Mouse (Mus musculus): ENCODE measurements at regions not wholly inside any gene's neighbourhood (a gene's known extent, or its start where the extent isn't known, plus 50 kb on each side); places are given as distances from the start of the nearest gene placed in this dataset.
A peak's percentile ranks its signal among the peaks of the same experiment; 100 is the strongest.

DNA sequence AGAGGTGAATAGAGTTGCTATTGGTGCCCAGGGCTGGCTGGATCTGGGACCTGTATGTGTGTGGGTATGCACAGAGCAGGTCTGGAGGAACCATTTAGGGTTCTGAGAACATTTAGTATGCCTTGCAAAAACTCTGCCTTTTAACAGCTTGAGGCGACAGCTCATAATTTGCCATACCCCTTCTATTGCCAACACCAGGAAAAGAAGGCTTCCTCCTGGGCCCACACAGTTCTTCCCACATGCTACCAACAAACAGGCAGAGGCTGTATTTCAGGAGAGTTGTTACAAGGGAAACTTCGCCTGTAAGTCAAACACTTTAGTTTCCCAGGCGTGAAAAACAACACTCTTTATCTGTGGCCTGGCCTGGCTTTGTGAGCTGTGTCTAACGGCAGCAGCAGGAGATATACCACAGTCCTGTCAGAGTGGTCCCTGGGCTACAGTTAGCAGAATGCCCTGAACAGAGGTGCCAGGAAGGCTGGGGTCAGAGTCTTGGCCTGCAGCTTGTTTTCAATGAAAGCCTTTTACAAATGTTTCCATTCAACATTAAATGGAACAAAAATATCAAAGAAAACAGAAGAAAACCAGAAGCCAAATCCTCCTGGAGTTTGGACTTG lies 225.4 kb downstream of the Dhx35 start:
- peak; percentile 35 to 65 for DNase-seq (ENCODE audit: low spot score in 2 of 2)

DNA sequence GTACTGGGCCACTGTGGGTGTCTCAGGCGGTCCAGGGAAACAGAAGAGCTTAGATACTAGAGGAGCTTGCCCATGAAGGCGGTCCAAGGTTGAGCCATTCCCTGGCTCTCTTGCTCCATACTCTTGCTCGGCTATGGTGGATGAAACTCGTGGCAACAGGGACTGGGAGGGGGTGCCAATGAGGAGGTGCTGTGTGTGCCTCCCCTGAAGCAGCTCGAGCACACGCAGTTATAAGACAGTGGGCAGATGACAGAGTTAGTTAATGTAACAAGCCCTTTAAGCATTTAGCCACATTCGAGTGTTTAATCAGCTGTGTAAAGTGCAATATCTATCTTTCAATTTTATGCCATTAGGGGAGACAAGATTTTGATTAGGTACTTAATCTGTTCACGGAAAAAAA lies 237.5 kb downstream of the Dhx35 start:
- DNase-seq (ENCODE audit: low spot score in 2 of 2), result no peak

DNA sequence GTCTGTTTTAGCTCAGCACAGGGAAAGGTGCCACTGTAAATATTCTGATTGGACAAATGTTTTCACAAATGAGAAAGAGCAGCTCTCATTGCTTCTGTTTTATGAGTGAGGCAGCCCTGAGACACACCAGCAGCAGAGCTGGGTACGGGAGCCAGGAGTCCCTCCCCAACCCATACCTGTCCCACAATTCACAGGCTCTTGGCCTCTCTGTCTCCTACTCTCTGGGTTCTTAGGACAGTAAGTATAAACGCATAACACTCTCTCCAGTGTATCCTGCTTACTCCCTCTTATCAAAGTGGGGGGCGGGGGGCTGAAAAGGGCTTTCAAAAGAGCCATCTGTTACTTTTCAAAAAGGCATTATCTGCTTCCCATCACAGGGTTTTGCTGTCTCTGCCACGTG lies 245.3 kb downstream of the Dhx35 start:
- peak in 1 of 2 experiments; percentile 26 for DNase-seq (ENCODE audit: low spot score in 2 of 2)

DNA sequence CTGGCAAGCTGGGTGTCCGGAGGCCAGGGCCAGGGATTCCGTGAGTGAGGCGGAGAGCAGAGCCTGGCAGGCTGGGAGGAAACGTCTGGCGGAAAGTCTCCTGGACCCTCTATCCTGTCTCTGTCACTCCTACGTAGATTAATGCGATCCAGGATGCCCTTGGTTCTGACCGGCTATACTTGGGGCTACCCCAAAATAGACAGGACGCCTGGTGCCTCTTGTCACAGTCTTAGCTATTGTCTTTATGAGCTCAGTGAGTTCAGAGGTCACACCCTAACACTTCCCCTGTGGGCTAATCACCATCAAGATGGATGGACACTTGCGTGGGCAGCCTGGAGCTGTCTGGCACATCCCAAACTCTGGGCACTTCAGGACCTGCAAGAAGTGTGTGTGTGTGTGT lies 258.9 kb downstream of the Dhx35 start:
- no peak for DNase-seq (ENCODE audit: low spot score in 2 of 2)

DNA sequence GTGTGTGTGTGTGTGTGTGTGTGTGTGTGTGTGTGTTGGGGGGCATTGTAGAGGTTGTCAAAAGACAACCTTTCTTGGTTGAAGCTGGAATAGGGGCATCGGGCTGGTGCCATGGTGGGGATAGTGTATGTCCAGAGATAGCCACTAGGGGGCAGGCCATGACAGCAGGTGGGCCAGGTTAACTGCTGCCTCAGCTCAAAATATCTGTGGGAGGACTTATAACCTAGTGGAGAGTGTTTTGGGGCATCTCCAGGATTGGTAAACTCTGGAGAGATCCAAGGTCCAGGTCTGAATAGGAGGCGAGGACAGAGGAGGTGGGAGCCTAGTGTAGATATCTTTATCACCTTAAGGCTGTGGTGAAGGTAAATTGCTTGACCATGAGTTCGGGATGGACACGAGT lies 259.3 kb downstream of the Dhx35 start:
- peak; percentile 30 to 70 for DNase-seq (ENCODE audit: low spot score in 2 of 2)

DNA sequence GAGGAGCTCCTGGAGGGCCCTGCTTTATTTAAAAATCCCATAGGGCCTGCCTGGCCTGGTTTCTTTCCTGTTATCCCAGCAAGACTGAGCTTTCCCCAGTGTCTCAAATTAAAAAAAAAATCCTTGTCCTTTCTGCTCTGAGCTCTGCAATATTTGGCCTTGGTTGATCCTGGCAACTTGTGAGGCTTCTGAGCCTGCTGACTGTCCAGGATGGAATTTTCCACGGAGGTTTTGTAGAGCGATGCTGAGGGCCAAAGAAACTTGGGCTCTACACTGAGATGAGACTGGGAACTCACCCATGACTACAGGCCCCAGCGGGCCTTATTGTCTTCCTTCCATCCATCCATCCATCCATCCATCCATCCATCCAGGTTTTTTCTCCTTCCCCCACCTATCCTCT lies 259.8 kb downstream of the Dhx35 start:
- no peak for DNase-seq (ENCODE audit: low spot score in 2 of 2)

DNA sequence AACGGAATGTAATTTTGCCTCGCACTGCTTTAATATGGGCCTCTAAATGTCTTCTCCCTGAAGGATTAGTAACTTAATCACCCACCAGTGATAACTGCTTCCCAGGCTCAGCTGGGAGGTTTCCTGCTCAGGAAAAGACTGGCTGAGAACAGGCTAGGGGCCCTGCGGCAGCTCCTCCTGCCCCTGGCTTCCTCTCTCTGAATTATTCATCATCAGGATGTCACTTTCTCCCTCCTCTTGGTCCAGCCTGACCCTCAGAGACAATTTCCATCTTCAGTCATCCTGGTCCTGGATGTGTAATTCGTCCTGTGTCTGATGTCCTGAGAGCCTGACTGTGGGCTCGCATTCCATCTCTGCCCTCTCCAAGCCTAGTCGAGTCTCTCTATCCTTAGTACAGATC lies 261.2 kb downstream of the Dhx35 start:
- DNase-seq (ENCODE audit: low spot score in 2 of 2), result no peak

DNA sequence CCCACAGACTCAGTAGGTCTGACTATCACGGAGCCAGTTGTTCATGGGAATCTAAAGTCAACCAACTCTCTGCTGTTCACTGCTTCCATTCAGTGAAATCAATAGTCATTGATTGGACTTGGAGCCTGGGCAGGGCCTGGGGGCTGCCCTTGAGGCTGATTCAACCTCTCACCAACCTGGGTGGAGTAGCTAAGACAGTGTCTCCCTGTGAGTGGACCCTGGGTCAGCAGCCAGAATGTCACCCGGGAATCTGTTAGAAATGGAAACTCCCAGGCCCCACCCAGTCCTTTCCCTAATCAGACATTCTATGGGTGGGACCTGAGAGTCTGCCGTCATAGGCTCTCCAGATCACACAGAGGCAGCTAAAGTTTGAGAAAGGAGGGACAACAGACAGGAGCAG lies 262.4 kb downstream of the Dhx35 start:
- DNase-seq (ENCODE audit: low spot score in 2 of 2), result no peak

DNA sequence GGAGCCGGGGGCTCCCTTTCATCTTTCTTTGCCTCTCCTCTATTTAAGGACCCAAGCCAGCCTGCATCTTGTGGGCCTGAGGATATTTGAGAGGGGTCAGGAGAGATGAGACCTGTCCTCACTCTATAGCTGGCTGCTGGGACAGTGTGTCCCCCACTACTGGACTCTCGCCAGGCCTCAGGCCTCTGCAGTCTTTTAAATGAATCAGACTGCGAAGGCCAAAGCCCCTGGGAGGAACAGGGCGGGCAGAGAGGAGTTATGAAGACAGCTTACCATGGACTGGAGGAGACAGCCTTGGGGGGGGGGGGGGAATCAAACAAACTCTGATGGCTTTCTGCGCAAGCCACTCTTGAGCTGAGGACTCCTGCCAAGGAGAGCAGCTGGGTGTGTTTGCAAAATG lies 262.9 kb downstream of the Dhx35 start:
- no peak for DNase-seq (ENCODE audit: low spot score in 2 of 2)

DNA sequence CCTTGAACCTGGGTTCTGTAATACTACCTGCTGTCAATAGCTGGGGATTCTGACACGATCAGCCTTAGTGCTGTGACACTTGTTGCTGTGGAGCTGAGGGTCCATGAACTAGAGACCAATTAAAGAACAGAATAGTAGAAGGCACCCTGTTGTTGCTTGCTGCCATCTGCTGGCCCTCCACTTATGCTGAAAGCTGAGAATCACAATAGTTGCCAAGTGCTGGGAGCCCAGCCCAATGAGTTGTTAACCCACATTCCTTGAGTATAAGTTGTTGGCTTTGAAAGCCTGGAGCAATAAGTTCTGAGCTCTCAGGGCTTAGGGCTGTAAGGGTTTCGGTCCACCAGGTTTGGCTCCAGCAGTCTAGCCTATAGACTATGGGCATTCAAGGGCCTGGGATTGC lies 267.7 kb downstream of the Dhx35 start:
- DNase-seq (ENCODE audit: low spot score in 2 of 2), result peak; percentile 20 to 55

DNA sequence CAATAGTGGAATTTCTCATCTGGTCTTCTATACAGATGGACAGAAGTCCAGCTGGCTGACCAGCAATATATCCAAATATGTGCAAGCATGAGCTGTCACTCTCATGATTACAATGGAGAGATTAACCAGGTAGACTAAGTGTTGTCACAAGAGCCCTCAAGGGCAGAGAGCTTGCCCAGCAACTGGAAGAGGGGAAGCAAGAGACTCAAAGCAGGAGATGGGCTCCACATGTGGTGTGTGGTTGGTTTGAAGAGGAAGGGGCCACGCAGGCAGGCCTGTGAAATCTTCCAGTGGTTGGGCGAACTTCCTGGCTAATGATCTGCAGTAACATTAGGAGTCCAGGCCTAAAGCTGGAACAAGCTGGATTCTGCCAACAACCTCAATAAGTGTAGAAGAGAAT lies 268.1 kb downstream of the Dhx35 start:
- DNase-seq (ENCODE audit: low spot score in 2 of 2), result no peak

DNA sequence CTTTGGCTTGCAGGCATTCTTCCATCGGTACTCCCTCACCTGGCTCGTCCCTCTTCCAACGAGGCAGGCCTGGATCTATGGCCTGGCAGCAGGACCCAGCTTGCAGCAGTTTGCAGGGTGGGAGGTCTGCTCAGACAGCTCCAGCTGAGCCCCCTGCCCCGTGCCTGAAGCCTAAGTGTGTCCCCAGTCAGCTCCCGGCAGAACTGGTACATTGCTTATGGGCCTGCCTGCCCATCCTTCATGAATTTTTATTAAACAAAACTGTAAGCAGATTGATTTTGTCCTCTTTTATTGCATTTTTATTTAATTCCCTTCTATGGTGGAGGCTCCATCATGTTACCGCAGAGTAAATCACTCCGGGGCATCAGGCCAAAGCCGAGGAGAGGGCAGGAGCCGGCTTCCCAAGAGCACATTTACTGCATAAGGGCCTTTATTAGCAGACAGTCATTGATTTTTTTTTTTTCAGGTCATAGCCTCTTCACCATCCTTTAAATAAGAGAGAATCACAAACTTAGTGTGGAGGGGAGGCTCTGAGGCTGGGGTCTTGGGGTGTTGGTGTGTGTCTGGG lies 269.9 kb downstream of the Dhx35 start:
- no peak for DNase-seq (ENCODE audit: low spot score in 2 of 2)

DNA sequence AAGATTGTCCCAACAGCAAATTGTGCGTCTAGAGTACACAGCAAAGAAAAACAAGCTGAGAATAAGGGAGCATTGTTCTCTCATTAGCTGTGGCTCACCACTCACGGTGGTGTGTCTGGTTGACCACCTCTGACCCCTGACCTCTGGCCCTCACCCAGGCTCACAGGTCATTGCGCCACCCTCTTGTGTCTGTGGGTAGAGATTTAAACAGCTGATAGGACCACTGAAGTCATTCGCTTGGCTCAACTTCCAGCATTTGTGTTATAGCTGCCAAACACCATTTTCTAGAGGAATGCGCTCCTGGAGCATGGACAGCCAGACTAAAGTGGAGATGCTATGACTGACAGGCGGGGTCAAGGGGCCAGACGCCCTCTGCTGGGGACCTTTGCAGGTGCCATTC lies 272.9 kb downstream of the Dhx35 start:
- no peak for DNase-seq (ENCODE audit: low spot score in 2 of 2)

DNA sequence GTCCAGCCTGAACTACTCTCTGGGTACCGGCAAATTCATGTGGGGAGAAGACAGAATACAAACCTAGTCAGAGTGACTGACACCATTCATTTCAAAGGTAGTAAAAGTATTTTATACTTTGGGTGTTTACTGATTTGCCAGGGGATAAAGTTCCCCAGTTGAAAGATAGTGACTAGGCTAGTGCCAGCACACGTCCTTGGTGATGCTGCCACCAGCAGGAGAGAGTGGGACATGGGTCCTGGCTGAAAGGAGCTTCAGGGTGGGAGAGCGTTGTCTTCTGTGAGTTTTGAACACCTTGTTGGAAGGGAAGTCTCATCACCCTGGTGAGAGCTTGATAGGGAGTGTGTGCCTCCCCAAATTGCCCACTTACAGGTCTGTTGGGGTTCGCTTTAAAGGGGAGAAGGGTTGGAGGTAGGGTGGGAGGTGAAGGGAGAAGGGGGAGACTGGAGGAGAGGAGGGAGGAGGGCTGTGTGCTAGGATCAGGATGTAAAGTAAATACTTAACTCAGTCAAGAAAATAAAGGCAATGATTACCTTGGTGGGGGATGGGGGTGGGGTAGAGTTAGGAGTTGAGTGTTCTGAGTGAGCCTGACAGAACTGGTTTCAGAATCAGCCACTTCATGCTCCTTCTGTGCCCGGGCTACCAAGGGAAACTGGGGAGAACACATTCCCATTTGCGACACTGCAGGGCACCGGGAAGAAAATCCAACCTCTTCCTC lies 273.9 kb downstream of the Dhx35 start:
- DNase-seq (ENCODE audit: low spot score in 2 of 2), result no peak

DNA sequence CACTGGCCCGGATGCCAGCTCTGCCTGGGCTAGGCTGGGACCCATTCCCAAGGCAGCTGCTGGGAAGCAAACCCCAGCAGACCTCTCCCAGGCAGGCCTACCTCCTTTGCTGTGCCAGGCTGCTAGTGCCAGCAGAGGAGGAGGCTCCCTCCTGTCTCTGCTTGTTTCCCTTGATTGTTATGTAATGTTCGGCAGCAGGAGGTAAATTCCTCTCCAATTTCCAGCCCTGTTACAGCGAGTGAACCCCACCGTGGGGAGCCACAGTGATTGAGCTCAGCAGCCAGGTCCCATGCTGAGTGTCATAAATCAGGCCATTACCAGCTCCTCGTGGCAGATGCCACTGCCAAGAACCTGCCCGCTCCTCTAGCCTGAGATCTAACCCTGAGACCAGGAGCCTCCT lies 274.6 kb downstream of the Dhx35 start:
- peak; percentile 60 to 75 for DNase-seq (ENCODE audit: low spot score in 2 of 2)

DNA sequence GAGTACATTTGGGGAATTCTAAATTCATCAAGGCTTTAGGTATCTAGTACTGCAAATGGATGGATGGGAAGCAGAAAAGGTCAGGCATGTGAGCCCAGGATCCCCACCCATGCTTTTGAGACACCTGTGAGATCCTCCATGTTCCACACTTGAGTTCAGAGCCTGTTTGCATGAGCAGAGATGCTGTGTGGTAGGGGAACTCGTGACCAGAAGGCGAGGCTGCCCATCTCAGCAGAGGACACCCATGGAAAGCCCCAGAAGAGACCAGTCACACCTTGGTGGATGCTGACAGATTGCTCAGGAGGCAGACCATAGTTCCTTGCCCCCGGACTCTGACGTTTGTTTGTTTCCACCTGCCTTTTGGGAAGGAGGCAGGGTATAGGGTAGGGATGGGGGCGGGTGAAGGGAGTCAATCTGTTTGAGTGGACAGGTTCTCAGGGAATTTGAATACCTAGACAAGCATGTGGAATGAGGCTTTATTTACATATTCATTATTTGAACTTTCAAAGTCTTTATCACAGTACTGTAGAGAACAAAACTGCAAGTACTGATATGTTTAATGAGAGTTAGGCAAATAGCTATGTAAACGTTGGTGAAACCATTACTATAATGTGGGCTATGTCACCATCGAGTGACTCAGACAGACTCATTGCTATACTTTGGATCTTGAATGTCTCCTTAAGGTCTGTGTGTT lies 278.5 kb downstream of the Dhx35 start:
- DNase-seq (ENCODE audit: low spot score in 2 of 2), result no peak

DNA sequence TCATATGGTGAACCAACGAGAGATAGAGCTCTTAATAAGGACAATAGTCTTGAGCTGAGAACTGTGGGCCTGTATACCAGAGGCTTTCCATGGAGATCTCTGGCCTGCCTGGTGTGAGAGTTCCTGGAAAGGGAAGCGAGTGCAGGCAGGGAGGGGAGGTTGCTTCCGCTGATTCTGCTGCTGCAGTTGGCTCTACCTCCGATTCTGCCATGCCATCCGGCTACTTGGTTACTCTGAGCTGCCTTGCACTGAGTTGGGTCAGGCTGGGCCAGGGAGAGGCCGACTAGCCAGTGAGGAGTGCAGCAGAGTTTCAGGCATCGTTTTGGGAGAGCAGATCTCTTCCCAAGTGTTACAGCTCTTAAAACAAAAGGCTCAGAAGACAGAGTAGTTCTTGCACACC lies 285.2 kb downstream of the Dhx35 start:
- no peak for DNase-seq (ENCODE audit: low spot score in 2 of 2)

DNA sequence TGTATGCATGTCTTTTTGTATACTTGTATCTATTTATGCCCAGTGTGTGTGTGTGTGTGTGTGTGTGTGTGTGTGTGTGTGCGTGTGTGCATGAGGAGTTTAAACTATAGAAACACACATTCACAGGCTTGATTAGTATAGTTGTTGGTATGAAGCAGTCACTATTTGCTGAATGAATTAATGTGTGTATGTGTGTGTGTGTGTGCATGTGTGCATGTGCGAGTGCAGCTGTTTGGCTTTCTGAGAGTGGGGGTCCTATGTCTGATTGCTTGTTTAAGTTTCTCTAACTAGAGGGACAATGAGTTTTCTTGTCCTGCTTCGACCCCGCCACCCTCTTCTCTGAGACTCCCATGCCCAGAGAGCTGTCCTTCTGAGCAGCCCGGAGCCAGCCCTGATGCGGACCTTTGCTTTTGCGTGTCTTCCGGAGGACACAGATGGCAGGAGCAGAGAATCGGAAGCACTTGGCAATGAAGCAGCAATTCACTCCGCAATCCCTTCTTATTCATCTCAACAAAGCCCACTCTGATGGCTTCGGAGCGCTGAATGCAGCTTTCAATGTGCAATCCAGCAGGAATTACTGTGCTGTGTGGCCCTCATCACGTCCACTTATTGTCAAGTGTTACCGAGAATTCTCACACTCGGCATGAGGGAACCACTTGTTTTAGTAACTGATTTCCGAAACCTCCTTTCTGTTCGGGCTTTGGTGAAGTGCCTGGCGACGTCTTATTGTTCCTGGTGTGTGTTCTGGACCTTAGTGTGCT lies 286.4 kb downstream of the Dhx35 start:
- peak; percentile 15 to 26 for DNase-seq (ENCODE audit: low spot score in 2 of 2)

DNA sequence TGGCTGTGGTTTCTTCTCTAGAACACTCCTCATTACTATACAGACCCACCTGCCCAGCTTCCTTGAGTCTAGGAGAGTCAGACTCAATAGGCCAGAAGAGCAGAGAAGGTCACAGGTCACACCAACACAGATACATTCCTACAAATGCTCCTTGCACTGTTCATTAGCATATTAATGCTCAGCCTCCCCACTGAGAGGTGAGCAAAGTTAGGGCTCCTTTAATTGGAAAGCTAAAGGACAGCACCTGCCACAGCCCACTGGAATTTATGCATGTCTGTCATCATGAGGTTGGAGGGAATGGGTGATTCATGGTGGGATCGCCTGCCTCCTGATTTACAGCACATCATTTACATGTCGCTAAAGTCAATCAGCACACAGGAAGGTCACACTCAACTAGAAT lies 292.2 kb downstream of the Dhx35 start:
- DNase-seq (ENCODE audit: low spot score in 2 of 2), result no peak

DNA sequence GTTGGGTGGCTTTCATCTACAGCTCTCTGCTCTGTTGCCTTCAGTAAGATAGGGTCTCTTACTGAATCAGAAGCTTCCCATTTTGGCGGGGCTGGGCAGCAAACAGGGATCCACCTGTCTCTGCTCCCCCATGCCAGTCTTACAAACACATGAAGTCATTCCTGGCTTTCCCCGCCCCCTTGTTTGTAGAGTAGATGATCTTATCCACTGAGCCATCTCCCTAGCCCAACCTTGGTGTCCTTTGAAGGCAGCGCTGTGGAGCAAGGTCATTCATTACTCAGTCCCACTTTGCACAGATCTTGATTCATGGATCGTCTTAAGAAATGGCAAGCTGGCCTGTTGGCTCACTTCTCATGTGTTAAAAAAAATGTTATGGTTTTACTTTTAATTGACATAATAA lies 293.6 kb downstream of the Dhx35 start:
- DNase-seq (ENCODE audit: low spot score in 2 of 2), result no peak

DNA sequence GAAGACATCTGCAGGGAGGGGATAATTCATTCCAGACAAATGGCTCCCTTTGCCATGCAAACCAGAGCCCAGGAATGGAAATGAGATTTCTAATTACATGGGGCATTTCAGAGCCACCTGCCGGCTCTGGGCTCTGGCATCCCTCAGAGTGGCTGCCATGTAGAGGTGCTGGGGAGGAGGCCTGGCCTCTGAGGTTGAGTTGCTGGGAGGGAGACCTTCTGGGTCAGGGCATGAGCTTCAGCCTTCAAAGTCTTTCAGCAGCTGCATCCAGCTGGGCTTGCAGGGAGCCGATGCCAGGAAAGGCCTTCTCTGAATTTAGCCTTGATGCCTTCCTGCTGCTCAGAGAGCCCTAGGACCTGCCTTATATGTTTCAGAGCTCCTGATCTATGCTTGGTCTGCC lies 302.1 kb downstream of the Dhx35 start:
- no peak for DNase-seq (ENCODE audit: low spot score in 2 of 2)

DNA sequence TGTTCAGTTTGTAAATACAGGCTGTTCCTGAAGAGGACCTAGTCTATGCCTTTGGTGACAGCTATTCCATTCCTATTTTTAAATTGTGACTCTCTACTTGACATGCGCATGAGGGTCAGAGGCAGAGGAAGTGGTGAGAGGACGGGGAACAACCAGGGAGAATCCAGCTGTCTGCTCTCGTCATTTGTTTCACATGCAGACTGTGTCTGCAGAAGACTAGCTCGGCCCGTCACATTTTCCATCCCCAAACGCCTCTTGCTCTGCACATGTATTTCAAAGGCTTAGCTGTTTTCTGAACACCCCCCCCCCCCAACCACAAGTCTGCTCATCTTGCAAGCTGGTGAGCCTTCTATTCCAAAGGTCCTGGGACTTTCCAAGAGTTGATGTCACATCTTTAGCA lies 339.4 kb downstream of the Dhx35 start:
- no peak for DNase-seq (ENCODE audit: low spot score in 2 of 2)
